Mouse (Mus musculus): ENCODE results near the gene Gsta3.

DNA sequence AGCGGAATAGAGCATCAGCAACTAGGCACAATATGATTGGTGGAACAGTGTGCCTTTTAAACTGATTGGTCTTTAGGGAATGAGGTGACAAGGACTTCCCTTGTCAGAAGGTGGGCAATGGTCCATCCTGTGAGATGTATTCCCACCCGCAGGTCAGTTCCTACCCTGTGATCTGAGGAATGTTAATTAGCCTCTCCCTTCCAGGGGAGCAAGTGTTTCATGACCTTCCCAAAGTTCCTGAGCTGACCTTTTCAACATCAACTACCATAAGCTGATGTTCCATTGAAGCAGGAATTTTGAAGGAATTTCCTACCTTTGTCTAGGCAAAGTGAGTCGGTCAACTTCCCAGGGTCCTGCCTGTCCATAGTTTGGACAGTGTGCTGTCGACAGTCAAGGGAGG lies 13.5 kb downstream of the Gsta3 start:
- TF ChIP-seq POLR2A (IDR thresholded peaks at IDR 0.05; ENCODE audit: low read depth, low read length) (no peak), CTCF (IDR thresholded peaks at IDR 0.05; ENCODE audit: extremely low read depth, insufficient read depth, insufficient read length, insufficient replicate concordance) (no peak)
